Mouse (Mus musculus) CH12.LX (cell line): ENCODE measurements at regions not wholly inside any gene's neighbourhood (a gene's known extent, or its start where the extent isn't known, plus 50 kb on each side); places are given as distances from the start of the nearest gene placed in this dataset.

Experiments used
- CTCF ChIP-seq, 2 experiments: IDR thresholded peaks in 1 of 2; conservative IDR thresholded peaks in 1 of 2; 2 replicates each; pipeline ENCODE4 v1.5.1; 2011 to 2012; ENCODE audit warnings: low read depth in 2 of 2, low read length in 2 of 2, improper control_type of control experiment in 1 of 2, inconsistent platforms in 1 of 2, mild to moderate bottlenecking in 1 of 2, moderate library complexity in 1 of 2
- MAZ ChIP-seq: IDR thresholded peaks from 2 replicates; pipeline ENCODE4 v1.6.1; 2012; ENCODE audit warnings: low read depth, mild to moderate bottlenecking, inconsistent platforms, low read length, improper control_type of control experiment, moderate library complexity
- NELFE ChIP-seq: IDR thresholded peaks from 2 replicates; pipeline ENCODE4 v1.6.1; 2011; ENCODE audit warnings: low read depth, low read length, improper control_type of control experiment
- POLR2A ChIP-seq: IDR thresholded peaks from 2 replicates; pipeline ENCODE4 v1.6.1; 2011; ENCODE audit warnings: low read depth, mild to moderate bottlenecking, improper control_type of control experiment, low read length
- POLR2AphosphoS2 ChIP-seq: IDR thresholded peaks from 2 replicates; pipeline ENCODE4 v1.6.1; 2011; ENCODE audit warnings: low read depth, low read length, improper control_type of control experiment
- RAD21 ChIP-seq: IDR thresholded peaks from 2 replicates; pipeline ENCODE4 v1.6.1; 2011; ENCODE audit warnings: low read depth, mild to moderate bottlenecking, low read length, improper control_type of control experiment, moderate library complexity
- SIN3A ChIP-seq: IDR thresholded peaks from 2 replicates; pipeline ENCODE4 v1.6.1; 2012; ENCODE audit warnings: low read length, improper control_type of control experiment, inconsistent platforms
- SMC3 ChIP-seq: IDR thresholded peaks from 2 replicates; pipeline ENCODE4 v1.6.1; 2011; ENCODE audit warnings: low read depth, low read length, improper control_type of control experiment
- TBP ChIP-seq: conservative IDR thresholded peaks from 2 replicates; pipeline ENCODE4 v1.6.1; 2011; ENCODE audit warnings: low read depth, low read length, improper control_type of control experiment
- USF2 ChIP-seq: conservative IDR thresholded peaks from 2 replicates; pipeline ENCODE4 v1.6.1; 2011; ENCODE audit warnings: low read depth, low read length, improper control_type of control experiment

GRCm38 (mm10) chr8:91866076-91866475 lies 64.2 kb upstream of the Irx3 start:
- no peak for TF ChIP-seq SMC3
- TF ChIP-seq NELFE: no peak
- no peak for TF ChIP-seq CTCF (conservative IDR thresholded peaks at IDR 0.05 in 1 of 2, IDR thresholded peaks at IDR 0.05 in 1 of 2; ENCODE audit: low read depth in 2 of 2, low read length in 2 of 2)
- no peak for TF ChIP-seq SIN3A
- no peak for TF ChIP-seq POLR2AphosphoS2
- no peak for TF ChIP-seq RAD21
- TF ChIP-seq POLR2A: no peak
- no peak for TF ChIP-seq USF2
- TF ChIP-seq MAZ: no peak
- no peak for TF ChIP-seq TBP
